Mouse (Mus musculus) heart, postnatal 25 days (tissue): Measurements from ENCODE around the gene Fer. TPM values are rescaled to one million over a fixed set of nuclear protein-coding genes. Genes with fewer than 3 reads are reported as not detected.

ENCODE experiments used
- DNase-seq: peaks from one replicate; pipeline ENCODE4 v3.0.0; 2022; ENCODE audit warnings: low spot score
- intact Hi-C: fragments of 180-260 bp; cut with DNase I; formaldehyde crosslinking; loops from one replicate; pipeline ENCODE4 v1.15.1; 2025
- total RNA-seq, 2 experiments: library from RNA; stranded (reverse); gene quantifications; 2 replicates each; pipeline ENCODE4 v1.2.3; 2021

The Fer gene
- total RNA-seq, 2 experiments from 2014 or later = 17.4 to 17.9 TPM

- no peak for DNase-seq
Measured at GRCm38 (mm10) chr17:63970239-63970638, 107.4 kb downstream of the Fer start.

GRCm38 (mm10) chr17:63970939-63971338 lies 108.1 kb downstream of the Fer start:
- no peak for DNase-seq
- intact Hi-C loops = no loop called here

More at GRCm38 (mm10) chr17:63970239-63970638, 107.4 kb downstream of the Fer start:
- intact Hi-C loops = no loop called here

- DNase-seq = no peak
- intact Hi-C loops = no loop called here
Measured at GRCm38 (mm10) chr17:63972181-63972580, 109.3 kb downstream of the Fer start.

- no peak for DNase-seq
- intact Hi-C loops = no loop called here
Measured at GRCm38 (mm10) chr17:63973806-63974205, 110.9 kb downstream of the Fer start.

GRCm38 (mm10) chr17:63974253-63974652 lies 111.4 kb downstream of the Fer start:
- intact Hi-C loops = no loop called here
- DNase-seq = no peak

GRCm38 (mm10) chr17:63978794-63979571 lies 116.1 kb downstream of the Fer start:
- no peak for DNase-seq
- intact Hi-C loops = no loop called here

- DNase-seq = no peak
- intact Hi-C loops = no loop called here
Measured at GRCm38 (mm10) chr17:63980167-63980566, 117.3 kb downstream of the Fer start.

GRCm38 (mm10) chr17:63988710-63989109 lies 125.8 kb downstream of the Fer start:
- DNase-seq = no peak
- intact Hi-C loops = no loop called here

GRCm38 (mm10) chr17:63991160-63991559 lies 128.3 kb downstream of the Fer start:
- DNase-seq = no peak
- intact Hi-C loops = loop anchor here (5.0 kb wide), 1 partner anchor 314 kb away; no protein-coding TSS in a partner anchor

GRCm38 (mm10) chr17:63995921-63996320 lies 133.1 kb downstream of the Fer start:
- intact Hi-C loops = no loop called here
- no peak for DNase-seq

GRCm38 (mm10) chr17:63997643-63998042 lies 134.8 kb downstream of the Fer start:
- no peak for DNase-seq
- intact Hi-C loops = no loop called here

- peak; percentile 10 for DNase-seq
- intact Hi-C loops = no loop called here
Measured at GRCm38 (mm10) chr17:64003444-64003843, 140.6 kb downstream of the Fer start.

GRCm38 (mm10) chr17:64005575-64006249 lies 142.8 kb downstream of the Fer start:
- no peak for DNase-seq
- intact Hi-C loops = no loop called here

GRCm38 (mm10) chr17:64016606-64017005 lies 153.7 kb downstream of the Fer start:
- intact Hi-C loops = no loop called here
- no peak for DNase-seq

GRCm38 (mm10) chr17:64018240-64018639 lies 155.4 kb downstream of the Fer start:
- intact Hi-C loops = no loop called here
- DNase-seq = no peak

- DNase-seq = no peak
- intact Hi-C loops = no loop called here
Measured at GRCm38 (mm10) chr17:64018870-64019269, 156.0 kb downstream of the Fer start.

- intact Hi-C loops = no loop called here
- DNase-seq = no peak
Measured at GRCm38 (mm10) chr17:64019646-64020045, 156.8 kb downstream of the Fer start.

- intact Hi-C loops = loop anchor here (2.0 kb wide), 1 partner anchor 348 kb away; no protein-coding TSS in a partner anchor
- no peak for DNase-seq
Measured at GRCm38 (mm10) chr17:64026485-64026884, 163.6 kb downstream of the Fer start.

GRCm38 (mm10) chr17:64041771-64042170 lies 178.9 kb downstream of the Fer start:
- intact Hi-C loops = no loop called here
- DNase-seq = no peak

- intact Hi-C loops = no loop called here
- no peak for DNase-seq
Measured at GRCm38 (mm10) chr17:64045326-64045725, 182.5 kb downstream of the Fer start.

- no peak for DNase-seq
- intact Hi-C loops = no loop called here
Measured at GRCm38 (mm10) chr17:64046557-64046956, 183.7 kb downstream of the Fer start.
